Mouse (Mus musculus) urinary bladder, adult 18-20 months (tissue): Measurements from ENCODE around the gene Tex9.

ENCODE experiments used
- DNase-seq, 2 experiments: peaks; one replicate each; pipeline ENCODE4 v3.0.0; 2022; ENCODE audit warnings: low spot score in 2 of 2, mixed read lengths in 2 of 2

Gene Tex9

DNA sequence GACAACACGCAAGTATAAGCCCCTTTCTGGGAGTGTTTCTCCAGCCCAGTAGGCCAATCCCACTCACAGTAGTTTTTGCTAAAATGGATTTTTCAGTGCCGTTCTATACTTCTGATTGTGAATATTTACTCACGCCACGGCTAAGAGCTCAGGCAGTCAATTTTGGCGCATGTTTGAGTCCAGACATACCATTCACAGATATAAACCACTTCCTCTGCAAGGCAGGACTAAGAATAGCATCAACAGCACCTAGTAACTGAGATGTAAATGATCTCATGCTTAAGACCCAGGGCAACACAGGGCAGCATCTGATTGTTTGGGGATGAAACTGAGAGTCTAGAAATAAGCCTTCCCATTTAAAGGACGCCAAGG, at the start of gene Tex9:
Gene Tex9 (minus strand): TSS at position 19 of the 372 bp plus-strand sequence.
- DNase-seq: no peak

DNA sequence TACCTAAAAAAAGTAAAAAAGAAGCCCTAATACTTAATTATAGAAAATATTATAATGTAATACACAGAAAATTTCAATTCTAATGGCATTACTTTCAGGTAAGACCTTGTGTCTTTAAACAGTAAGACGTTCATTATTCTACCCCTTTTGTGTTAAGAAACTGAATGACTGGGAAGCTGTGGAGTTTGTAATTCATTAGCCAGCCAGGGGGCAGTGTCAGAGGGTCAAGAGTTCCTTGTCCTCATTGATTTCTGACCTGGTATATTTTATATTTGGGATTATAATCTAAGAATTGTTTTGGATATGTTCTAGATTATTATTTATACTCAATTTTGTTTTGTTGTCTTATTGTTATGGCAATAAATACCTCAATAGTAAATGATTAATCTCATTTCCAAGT, 45.1 kb upstream of the Tex9 start:
- DNase-seq: no peak

DNA sequence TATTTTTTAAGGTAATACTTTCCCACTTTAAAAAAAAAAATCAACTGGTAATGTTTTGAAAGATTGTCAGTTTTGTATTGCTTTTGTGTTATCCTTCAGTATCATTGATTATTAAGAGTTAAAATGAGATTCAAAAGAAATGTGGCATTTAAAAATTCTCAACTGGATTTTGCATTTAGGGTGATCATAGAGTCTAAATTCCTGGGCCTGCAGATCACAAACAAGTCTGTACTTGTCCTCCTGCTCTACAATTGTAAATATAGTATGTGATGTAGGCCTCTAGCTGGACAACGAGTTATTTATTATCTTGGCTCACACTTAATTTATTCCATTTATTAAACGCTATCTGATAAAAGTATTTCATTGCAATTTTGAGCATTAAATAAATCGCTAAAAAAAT, 43.4 kb upstream of the Tex9 start:
- DNase-seq: no peak

DNA sequence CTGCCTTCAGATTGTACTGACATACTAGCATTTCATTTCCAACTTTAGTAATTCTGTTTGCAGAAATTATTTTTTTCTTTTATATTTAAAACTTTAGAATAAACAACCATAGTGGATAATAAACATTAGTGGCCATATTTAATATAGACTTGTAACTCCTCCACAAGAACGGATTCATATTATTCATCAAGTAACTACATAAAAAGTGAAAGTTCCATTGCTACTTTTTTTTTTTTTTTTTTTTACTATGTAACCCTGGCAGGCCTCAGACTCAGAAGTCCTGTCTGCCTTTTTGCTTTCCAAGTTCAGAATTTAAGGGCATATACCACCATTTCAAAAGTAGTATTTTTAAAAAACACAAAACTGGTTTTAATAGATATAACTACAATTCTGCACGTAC, 43.0 kb upstream of the Tex9 start:
- DNase-seq: no peak

DNA sequence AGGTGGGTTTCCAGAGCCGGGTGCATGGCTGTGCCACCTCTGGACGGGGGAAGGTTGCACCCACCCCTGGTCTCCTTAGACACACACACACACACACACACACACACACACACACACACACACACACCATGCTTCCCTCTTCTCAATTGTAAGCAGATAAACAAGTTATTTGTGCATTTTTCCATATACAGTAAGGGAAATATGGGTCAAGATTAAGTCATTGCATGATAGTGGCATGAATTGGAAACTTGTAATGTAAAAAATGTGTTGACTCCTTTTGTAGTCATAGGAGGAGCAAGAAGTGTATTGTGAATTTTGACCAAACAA, 41.0 kb upstream of the Tex9 start:
- no peak for DNase-seq

DNA sequence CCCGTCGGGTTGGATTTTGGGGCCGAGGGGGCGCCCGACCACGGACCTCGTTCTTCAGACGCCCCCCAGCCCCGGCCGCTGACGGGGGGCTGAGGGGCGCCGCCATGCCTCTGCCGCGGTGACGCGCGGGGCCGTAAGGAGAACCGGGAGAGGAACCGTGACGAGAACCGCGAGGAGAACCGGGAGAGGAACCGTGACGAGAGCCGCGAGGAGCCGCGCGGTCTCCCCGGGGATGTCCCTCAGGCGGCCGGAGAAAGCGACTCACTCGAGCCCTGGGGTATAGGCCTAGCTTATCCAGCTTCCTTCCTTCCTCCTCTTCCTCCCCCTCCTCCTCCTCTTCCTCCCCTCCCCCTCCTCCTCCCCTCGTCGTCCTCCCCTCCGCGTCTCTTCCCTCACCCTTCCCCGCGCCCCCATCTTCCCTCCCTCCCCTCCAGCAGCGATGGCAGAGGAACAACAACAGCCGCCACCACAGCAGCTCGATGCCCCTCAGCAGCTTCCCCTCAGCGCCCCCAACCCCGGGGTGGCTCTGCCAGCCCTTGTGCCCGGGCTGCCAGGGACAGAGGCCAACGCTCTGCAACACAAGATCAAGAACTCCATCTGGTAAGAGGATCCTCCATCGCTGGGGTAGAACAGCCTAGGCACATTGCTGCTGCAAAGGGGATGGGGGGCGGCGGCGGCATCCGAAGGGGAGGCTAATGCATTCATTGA, 40.5 kb upstream of the Tex9 start:
- DNase-seq: peak; percentile 17 to 39

DNA sequence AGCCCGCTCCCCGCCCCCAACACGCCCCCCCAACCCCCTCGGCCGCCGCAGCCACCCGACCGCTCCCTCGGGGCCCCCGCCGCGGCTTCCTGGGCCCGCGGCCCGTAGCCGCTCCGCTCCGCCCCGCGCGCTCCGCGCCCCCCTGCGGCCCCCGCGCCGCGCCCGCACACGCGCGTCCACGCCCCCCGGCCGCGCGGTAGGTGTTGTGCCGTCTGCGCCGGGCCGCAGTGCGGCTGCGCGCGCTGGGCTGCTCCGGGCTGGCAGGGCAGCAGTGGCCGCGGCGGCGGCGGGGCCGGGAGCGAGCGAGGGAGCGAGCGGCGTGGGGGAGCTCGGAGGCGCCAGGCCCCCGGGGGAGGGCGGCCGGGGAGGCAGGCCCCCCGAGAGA, 40.0 kb upstream of the Tex9 start, which contains the start of gene Rfx7:
Gene Rfx7 (plus strand): TSS at position 245 of the 385 bp plus-strand sequence.
- peak; percentile 45 to 55 for DNase-seq

DNA sequence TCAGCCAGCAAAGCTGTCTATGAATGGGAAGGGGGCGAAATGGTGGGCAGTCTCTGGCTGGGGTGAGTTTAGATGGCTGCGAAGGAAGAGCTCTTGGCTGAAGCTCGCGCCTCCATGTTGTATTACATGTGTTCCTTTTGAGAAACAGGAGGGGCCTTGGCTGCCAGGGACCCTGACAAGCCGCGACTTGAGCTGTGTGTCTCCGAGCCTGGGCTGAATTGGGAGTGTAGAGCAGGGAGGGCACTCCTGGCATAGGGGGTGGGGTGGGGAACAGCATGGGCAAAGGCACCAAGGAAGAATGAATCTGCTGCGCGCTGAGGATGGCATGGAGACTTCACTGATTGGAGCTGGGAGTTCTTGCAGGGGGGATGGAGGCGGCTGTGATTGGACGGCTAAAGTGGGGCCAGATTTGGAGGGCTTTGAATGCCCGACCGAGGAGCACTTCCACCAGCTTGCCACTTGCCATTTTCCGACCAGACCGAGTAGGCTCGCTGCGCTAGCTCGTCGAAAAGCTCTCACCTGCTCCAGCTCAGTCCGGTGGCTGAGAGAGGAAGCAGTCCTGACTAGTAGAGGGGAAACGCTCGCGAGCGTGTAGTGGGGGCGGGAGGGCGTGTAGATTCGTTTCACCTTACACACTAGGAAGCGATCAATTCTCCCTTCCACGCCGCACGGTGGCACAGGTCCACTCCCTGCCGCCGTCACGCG, 39.4 kb upstream of the Tex9 start:
- DNase-seq: peak; percentile 57 to 69

DNA sequence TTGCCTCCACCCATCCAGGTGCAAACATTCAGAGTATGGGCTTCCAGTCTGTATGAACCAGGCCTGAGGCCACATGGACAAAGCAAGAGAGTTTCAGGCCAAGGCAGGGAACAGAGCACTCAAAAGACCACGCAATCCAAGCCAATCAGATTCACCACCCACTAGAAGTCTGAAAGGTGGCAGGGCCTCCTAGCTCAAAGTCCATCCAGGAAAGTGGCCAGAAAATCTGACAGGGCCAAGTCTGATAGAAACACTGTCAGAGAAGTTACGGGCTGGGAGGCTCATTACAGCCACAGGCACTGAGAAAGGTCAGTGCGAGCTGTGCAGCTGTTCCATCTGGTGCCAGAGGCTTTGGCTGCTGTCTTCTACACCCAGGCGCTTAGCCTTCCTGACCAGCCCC, 38.8 kb upstream of the Tex9 start:
- DNase-seq: peak in 1 of 2 experiments; percentile 18

DNA sequence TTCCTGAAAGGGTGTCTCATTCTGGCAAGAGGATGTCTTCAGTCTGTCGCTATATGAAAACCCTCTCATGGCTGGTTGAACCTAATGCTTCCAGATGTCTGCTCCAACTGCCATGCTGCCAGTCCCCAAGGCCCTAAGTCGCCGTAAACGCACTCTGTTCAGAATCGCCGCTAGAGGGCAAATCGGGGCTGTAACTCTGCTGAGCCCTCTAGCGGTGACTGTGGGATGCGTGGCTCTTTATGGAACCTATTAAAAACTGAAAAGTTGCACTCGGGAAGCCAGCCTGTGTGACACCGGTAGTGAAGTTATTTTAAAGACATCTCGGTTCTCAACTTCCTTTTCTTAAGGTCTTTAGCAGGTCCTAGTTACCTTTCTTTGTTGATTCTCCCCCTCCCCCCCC, 38.2 kb upstream of the Tex9 start:
- peak; percentile 46 to 76 for DNase-seq

DNA sequence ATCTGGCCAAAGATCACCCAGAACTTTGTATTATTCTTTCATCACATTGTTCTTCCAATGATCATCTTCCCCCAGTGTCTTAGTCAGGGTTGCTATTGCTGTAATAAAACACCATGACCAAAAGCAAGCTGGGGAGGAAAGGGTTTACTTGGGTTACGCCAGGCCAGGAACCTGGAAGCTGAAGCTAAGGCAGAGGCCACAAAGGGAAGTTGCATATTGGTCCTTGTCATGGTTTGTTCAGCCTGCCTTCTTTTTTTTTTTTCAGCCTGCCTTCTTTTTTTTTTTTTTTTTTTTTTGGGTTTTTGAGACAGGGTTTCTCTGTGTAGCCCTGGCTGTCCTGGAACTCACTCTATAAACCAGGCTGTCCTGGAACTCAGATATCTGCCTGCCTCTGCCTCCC, 34.1 kb upstream of the Tex9 start:
- no peak for DNase-seq

DNA sequence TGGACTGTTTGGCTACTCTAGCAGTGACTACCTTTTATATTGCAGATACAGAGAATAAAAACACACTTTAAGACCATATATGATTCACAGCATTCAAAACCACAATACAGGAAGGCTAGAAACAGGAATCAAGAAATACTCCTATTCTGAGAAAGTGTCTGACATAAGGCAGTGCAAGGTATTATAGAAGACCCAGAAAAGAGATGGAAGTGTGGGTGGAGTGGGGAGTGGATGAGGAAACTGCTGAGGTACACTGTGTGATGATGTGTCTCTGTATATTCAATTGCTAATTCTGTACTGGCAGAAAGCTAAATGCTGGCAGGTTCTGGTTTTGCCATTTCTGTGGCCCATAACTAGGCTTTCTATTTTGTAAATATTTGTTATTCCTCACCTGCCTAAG, 28.8 kb upstream of the Tex9 start:
- DNase-seq: no peak

DNA sequence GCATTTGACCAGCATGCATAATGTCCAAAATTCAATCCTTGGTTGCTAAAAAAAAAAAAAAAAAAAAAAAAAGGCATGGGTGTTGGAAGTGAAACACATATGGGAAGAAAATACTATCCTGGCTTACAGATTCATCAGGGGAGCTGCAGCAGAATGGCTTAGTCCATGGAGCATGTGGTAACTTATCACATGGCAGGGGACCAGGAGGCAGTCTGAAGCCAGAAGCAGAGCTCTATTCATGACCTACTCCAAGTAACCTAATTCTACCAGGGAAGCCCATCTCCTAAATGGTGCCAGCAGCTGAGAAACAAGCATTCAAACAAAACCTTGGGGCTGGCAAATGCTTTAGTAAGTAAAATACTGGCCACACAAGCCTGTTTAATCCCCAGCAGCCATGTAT, 27.2 kb upstream of the Tex9 start:
- DNase-seq: no peak

DNA sequence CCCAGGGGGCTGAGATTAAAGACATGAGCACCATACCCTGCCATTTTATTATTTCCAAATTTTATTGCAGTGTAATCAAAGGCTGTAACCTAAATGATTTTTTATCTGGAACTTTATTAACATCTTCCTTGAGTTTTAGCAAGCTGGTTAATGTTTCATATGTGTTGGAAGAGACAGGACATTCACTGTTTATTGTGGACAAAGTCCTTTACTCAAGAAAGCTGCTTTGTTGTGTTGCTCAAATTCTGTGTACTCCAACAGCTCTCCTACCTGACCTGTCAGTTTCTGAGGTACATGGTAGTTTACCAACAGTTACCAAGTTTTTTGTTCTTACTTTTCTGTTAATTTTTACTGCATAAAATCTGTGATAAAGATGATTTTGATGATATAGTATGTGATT, 23.4 kb upstream of the Tex9 start:
- no peak for DNase-seq

DNA sequence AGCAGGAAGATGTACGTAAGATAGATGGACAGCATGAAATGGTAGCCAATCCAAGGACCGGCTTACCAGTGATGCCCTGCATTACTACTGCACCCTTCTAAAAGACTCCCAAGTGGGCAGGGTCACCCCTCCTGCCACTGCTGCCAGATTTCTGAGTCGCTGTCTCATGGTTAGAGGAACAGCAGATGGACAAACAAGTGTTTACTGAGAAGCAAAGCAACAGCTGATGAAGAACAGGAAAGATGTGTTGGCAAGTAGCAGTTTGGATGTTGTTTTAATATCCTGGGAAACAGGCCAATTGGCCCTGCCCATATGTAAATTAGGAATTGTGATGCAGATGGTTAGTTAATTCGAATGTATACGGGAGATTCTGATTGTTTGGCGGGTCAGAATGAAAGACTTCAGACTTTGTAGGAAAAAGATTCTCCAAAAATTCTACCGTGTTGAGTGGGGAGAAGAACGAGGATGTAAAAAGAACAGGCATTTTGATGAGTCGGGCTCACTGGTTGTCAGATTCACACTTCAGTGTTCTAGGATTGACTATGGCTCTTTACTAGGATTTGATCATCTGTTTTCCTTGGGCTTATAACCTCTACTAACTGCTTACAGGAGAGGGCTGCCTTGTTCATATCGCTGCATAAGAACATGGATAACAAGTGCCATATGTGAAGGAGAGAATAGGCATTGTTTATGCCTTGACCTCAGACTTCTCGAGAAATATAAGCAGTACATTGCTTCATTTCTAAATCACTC, 20.4 kb upstream of the Tex9 start:
- no peak for DNase-seq

DNA sequence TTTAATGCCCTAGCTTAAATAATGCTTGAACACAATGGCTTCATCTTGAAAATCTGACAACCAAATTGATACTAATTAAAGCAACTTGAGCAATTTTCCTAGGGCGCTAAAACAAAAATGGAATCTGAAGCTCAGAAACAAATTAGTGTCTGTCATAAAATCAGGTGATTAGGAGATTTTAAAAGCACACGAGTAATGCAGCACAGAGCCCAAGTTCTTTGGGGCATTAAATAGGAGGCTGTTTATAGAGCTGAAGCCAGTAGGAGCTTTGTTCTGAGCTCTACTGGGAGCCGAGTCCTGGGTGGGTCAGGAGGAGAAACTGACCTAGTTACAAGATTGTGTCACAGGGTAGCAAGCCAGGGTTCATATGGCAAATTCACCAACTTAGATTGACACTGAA, 5.2 kb upstream of the Tex9 start:
- no peak for DNase-seq

DNA sequence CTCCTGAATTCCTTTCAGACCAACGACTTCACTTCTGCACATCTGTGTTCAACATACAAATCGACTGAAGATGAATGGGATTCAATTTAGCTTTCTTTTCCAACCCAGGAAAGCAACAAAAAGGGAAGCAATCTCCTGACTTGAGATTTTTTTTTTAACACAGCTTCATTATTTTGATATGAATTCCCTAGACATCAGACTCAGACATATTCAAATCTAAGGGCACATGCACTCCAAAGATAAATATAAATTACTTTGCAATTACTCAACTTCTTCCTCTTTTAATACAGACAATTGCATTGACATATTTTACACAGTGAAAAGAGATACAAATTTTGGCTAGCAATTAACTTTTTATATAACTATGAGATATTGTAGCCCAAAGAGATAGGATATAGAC, 4.7 kb upstream of the Tex9 start:
- DNase-seq: no peak

DNA sequence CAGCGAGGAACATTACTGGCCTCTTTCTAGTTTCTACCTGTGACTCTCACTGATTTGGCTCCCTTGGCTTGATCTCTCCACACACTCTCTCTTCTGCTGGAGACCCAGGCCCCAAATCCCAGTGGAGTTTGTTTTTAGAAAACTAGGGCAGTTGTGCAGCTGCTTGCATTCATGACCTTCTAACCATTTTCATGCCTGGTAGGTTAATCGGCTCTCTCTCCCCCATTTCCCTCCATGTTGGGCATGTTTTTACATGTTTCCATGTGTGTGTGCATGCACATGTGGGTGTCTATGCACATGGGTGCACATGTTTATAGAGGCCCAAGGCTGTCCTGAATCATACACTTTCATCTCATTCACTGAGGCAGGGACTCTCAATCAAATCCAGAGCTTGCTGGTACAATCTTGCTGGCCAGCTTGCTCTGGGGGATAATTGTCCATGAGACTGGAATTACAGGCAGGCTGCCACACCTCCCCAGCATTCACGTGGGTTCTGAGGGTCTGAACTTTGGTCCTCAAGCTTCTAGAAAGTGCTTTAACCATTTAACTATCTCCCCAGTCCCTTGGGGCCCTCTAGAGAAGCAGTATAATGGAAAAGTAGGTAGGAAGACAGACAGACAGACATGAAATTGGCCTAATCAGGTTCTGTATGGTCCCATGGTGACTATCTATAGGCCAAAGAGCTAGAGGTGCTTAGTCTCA, 2.1 kb upstream of the Tex9 start:
- no peak for DNase-seq

DNA sequence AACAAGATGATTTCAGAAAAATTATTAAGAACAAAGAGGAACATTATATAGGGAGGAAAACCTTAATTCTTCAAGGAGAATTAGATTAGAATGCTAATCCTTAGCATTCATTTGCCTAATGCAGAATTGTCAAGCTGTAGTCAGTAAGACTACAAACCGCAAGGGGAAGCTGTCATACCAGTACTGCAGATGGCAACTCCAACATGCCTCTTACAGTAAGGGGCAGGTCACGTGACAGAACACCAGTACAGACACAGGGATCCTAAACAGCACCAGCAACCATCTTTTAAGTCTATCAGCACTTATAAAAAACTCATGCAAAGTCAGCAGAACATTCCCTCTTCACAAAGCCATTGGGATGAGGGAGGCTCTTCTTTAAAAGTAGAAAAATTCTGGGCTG, 1.5 kb upstream of the Tex9 start:
- DNase-seq: no peak

DNA sequence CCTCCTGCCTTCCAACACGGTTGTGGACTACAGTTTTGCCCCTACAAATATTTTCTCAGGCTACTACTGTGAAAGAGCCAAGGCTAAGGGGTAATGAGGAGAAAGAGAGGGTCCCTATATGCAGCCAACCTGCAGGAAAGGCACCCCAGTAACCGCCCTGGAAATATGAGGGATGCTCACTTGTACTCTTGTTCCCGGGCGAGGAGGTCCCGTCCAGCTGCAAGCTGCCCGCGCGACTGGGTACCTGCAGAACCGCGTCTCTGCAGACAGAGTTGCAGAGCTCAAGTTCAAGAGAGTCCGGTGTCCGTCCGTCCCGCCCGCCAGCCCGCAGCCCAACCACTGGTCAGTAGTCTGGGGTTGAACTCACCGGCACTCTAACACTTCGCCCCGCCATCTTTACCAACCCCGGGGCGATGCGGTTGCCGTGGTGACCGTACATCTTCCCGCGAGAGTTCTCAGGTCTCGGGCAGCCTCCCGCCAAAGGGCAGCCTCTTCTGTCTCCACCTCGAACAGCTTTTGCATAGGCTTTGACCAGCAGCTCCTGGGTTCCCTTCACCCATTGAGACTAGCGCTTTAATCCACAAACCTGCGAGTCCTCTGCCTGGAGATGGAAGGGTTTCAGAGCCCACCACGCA, 336 bp downstream of the Tex9 start:
- peak; percentile 83 to 87 for DNase-seq

DNA sequence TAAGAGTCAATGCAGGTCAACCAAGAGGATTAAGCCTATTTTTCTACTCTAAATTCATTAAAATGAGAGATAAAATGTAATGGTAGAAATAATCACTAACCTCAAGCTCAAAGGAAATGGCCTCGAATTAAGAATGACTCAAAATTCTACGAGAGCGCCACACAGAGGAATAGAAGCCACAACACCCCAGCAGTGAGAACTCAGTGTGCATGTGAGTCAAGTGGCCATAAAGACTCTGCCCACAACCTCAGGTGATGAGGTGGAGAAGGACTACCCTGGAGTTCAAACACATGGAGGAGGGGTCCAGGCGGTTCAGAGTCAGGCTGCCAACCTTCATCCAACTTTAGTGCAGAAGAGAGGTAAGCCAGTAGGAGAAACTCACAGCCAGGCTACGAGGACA, 2.9 kb downstream of the Tex9 start:
- DNase-seq: no peak

DNA sequence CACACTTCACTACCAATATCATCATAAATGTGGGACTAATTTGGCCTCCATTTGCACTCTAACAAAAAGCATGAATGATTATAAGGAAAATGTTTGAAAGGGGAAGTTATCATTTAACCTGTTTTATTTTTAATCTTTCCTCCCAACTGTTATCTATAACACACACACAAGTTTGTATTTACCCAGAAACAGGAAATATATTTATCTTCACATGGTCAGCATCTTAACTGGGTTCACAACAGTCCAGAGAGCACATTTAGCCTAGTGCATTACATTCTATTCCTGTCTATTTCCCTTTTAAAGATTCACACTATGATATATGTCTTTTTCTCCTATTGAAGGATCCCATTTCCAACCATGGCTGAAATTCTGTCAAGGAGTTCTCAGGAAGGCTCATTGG, 3.5 kb downstream of the Tex9 start:
- DNase-seq: no peak
